Mouse (Mus musculus) cortical plate, adult 2 months (tissue): ENCODE measurements at regions not wholly inside any gene's neighbourhood (a gene's known extent, or its start where the extent isn't known, plus 50 kb on each side); places are given as distances from the start of the nearest gene placed in this dataset.

Experiments used
- CTCF ChIP-seq: fragments of 200-500 bp; IDR thresholded peaks from 2 replicates; pipeline ENCODE4 v1.5.1; 2011; ENCODE audit warnings: mild to moderate bottlenecking, control low read depth, low read length; ENCODE audit not compliant: insufficient read depth; ENCODE audit errors: extremely low read depth
- POLR2A ChIP-seq: fragments of 200-500 bp; IDR thresholded peaks from 2 replicates; pipeline ENCODE4 v1.6.1; 2011; ENCODE audit warnings: mild to moderate bottlenecking, low read length, control low read depth; ENCODE audit not compliant: insufficient read depth; ENCODE audit errors: extremely low read depth

DNA sequence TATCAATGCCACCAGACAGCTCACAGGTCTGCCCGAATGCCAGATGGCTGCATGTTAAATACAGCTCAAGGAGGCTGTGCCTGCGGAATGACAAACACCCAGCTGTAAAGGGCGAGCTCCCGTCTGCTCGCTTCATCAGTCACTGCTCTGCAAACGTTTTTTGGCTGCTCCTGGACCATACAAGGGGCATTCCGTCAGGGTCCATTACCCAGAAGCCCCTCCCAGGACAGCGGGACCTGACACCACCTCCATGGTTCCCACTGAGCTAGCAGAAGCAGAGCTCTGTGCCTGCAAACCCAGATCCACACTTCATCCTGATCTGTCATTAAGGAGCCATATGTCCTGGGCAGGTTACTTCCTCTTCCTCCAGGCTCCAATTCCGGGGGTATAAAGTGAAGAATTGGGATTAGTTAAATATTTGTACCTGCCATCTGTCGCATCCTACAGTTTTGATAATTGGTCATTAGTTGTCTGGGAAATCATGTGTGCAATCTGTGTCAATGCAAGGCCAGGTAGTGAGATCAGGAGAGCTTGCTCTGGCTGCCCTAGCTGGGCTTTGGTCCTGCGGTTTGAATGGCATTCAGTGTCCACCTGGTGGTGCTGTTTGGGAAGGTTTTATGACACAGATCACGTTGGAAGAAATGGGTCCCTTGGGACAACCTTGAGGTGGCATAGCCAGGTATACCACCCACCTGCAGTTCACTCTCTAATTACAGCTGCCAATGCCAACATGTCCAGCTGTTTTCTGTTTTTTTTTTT is 89.9 kb upstream of the Agap1 start:
- no peak for TF ChIP-seq CTCF
- TF ChIP-seq POLR2A, result no peak
